Mouse (Mus musculus) embryonic facial prominence, embryonic 11.5 days (tissue): ENCODE results near the gene Vipr2. TPM values are rescaled to one million over a fixed set of nuclear protein-coding genes. Genes with fewer than 3 reads are reported as not detected.

ENCODE experiments used
- ATAC-seq: fragments of 200-750 bp; cut with Nextera tagmentation; replicated peaks from 2 replicates; pipeline ENCODE4 v1.8.0; 2017; ENCODE audit warnings: low read depth; ENCODE audit not compliant: insufficient number of reproducible peaks, low FRiP score, low TSS enrichment
- DNase-seq: peaks from one replicate; pipeline ENCODE4 v3.0.0-alpha.2; 2015; ENCODE audit warnings: low spot score
- H3K27ac ChIP-seq: fragments of 300-500 bp; sonication (generic); replicated peaks from 2 replicates; pipeline ENCODE4 v1.5.1; 2014; ENCODE audit warnings: mild to moderate bottlenecking, low read depth, low read length, control low read depth
- H3K27me3 ChIP-seq: fragments of 300-500 bp; sonication (generic); 2 replicates; pipeline ENCODE4 v1.6.1; 2014; ENCODE audit warnings: mild to moderate bottlenecking, low read length, moderate library complexity, mixed read lengths; ENCODE audit not compliant: control insufficient read depth, insufficient read depth
- H3K36me3 ChIP-seq: fragments of 300-500 bp; sonication (generic); replicated peaks from 2 replicates; pipeline ENCODE4 v1.6.1; 2014; ENCODE audit warnings: low read depth, mild to moderate bottlenecking, low read length, moderate library complexity, mixed read lengths; ENCODE audit not compliant: control insufficient read depth, insufficient read depth
- H3K4me1 ChIP-seq: fragments of 300-500 bp; sonication (generic); 2 replicates; pipeline ENCODE4 v1.6.1; 2014; ENCODE audit warnings: low read length, mixed read lengths; ENCODE audit not compliant: control insufficient read depth, insufficient read depth
- H3K4me2 ChIP-seq: fragments of 300-500 bp; sonication (generic); 2 replicates; pipeline ENCODE4 v1.6.1; 2014; ENCODE audit warnings: low read depth, mild to moderate bottlenecking, control low read depth, low read length, moderate library complexity
- H3K4me3 ChIP-seq: fragments of 300-500 bp; sonication (generic); 2 replicates; pipeline ENCODE4 v1.5.1; 2014; ENCODE audit warnings: low read depth, low read length, control low read depth
- H3K9ac ChIP-seq: fragments of 300-500 bp; sonication (generic); replicated peaks from 2 replicates; pipeline ENCODE4 v1.6.1; 2014; ENCODE audit warnings: mild to moderate bottlenecking, control low read depth, low read length
- H3K9me3 ChIP-seq: fragments of 300-500 bp; sonication (generic); replicated peaks from 2 replicates; pipeline ENCODE4 v1.6.1; 2016; ENCODE audit warnings: mild to moderate bottlenecking, low read length, inconsistent platforms, mixed read lengths; ENCODE audit not compliant: control insufficient read depth
- WGBS: fragments of 180-500 bp; shearing (Covaris S2); extraction: QIAGEN DNeasy Blood & Tissue Kit; methylation state at CpG from one replicate; pipeline ENCODE4 v1.1.7; 2014; 5-methylcytosine and 5-hydroxymethylcytosine counted together
- microRNA-seq: library from miRNA; unstranded; fragments of <30 nt; microRNA quantifications from one replicate; pipeline ENCODE4, GENCODE M21; 2016; ENCODE audit warnings: borderline number of aligned reads
- polyA plus RNA-seq: library from polyadenylated mRNA; unstranded; fragments of >200 nt; fragmentation: Nextera tagmentation; extraction: Ambion mirVana; gene quantifications from 2 replicates; pipeline ENCODE4 v1.2.1, GENCODE M21; 2014

Vipr2 gene
- polyA plus RNA-seq, 1 experiment from 2014 or later: 3.3 TPM

- no peak overlapping the region for H3K4me2 ChIP-seq
- no peaks in the 10 kb centered on the region for H3K36me3 ChIP-seq
- no peak overlapping the region for H3K9ac ChIP-seq
- H3K4me3 ChIP-seq: no peak overlapping the region
- DNase-seq: no peak
- 78% methylated on average over 4 of the region's 4 CpGs for WGBS
- no peak for ATAC-seq
- H3K27ac ChIP-seq: no peak overlapping the region
- no peaks in the 10 kb centered on the region for H3K27me3 ChIP-seq
- no peaks in the 10 kb centered on the region for H3K9me3 ChIP-seq
- no peaks in the 10 kb centered on the region for H3K4me1 ChIP-seq
These were observed 104.0 kb downstream of the Vipr2 start for GRCm38 (mm10) chr12:116181436-116182050.

GRCm38 (mm10) chr12:116182376-116182775, 104.8 kb downstream of the Vipr2 start:
- Histone ChIP-seq H3K4me3 (no peak overlapping the region), H3K9me3 (no peaks in the 10 kb centered on the region), H3K4me1 (no peaks in the 10 kb centered on the region), H3K4me2 (no peak overlapping the region), H3K9ac (no peak overlapping the region), H3K36me3 (no peaks in the 10 kb centered on the region), H3K27ac (no peak overlapping the region), H3K27me3 (no peaks in the 10 kb centered on the region)
- no peak for DNase-seq
- ATAC-seq: no peak

GRCm38 (mm10) chr12:116183212-116183935, 105.8 kb downstream of the Vipr2 start:
- H3K4me3 ChIP-seq: no peak overlapping the region
- no peak for DNase-seq
- no peaks in the 10 kb centered on the region for H3K4me1 ChIP-seq
- no peak overlapping the region for H3K9ac ChIP-seq
- no peak overlapping the region for H3K4me2 ChIP-seq
- H3K27ac ChIP-seq: no peak overlapping the region
- H3K9me3 ChIP-seq: no peaks in the 10 kb centered on the region
- no peaks in the 10 kb centered on the region for H3K27me3 ChIP-seq
- no peak for ATAC-seq
- WGBS: 78% methylated on average over 6 of the region's 6 CpGs
- H3K36me3 ChIP-seq: no peaks in the 10 kb centered on the region

- H3K4me1 ChIP-seq: no peaks in the 10 kb centered on the region
- H3K4me3 ChIP-seq: no peak overlapping the region
- no peak overlapping the region for H3K27ac ChIP-seq
- no peaks in the 10 kb centered on the region for H3K27me3 ChIP-seq
- H3K36me3 ChIP-seq: no peaks in the 10 kb centered on the region
- no peak for ATAC-seq
- H3K9ac ChIP-seq: no peak overlapping the region
- no peaks in the 10 kb centered on the region for H3K9me3 ChIP-seq
- H3K4me2 ChIP-seq: no peak overlapping the region
- DNase-seq: no peak
- WGBS: 59% methylated on average over 6 of the region's 6 CpGs
These were observed 116.4 kb downstream of the Vipr2 start for GRCm38 (mm10) chr12:116193952-116194351.

GRCm38 (mm10) chr12:116194641-116195040, 117.1 kb downstream of the Vipr2 start:
- H3K4me2 ChIP-seq: no peak overlapping the region
- no peaks in the 10 kb centered on the region for H3K4me1 ChIP-seq
- H3K4me3 ChIP-seq: no peak overlapping the region
- DNase-seq (no peak), ATAC-seq (no peak)
- H3K27ac ChIP-seq: no peak overlapping the region
- H3K27me3 ChIP-seq: no peaks in the 10 kb centered on the region
- no peaks in the 10 kb centered on the region for H3K9me3 ChIP-seq
- no peaks in the 10 kb centered on the region for H3K36me3 ChIP-seq
- no peak overlapping the region for H3K9ac ChIP-seq

Small RNAs within 50 kb of the gene (microRNA-seq; reads per million reads assigned to microRNA genes)
- gene Gm44372: not detected

Other genes starting within 250 kb of the Vipr2 start
- 70.8 and 80.2 TPM in 2 replicates for gene Zfp386, start 30.0 kb upstream of the Vipr2 start, polyA plus RNA-seq
- gene Wdr60, start 185.3 kb downstream of the Vipr2 start, polyA plus RNA-seq: 16.0 and 17.2 TPM in 2 replicates
- not detected in 2 replicates for gene Gm11027, start 197.7 kb downstream of the Vipr2 start, polyA plus RNA-seq
- gene Esyt2, start 203.5 kb downstream of the Vipr2 start, polyA plus RNA-seq: 18.8 and 21.6 TPM in 2 replicates